Mouse (Mus musculus) liver, embryonic 13.5 days (tissue): ENCODE results near the gene Fbxo24. TPM values are rescaled to one million over a fixed set of nuclear protein-coding genes. Genes with fewer than 3 reads are reported as not detected.

ENCODE experiments used
- polyA plus RNA-seq: library from polyadenylated mRNA; unstranded; fragments of >200 nt; fragmentation: Nextera tagmentation; extraction: Ambion mirVana; gene quantifications from 2 replicates; pipeline ENCODE4 v1.2.1, GENCODE M21; 2015

Gene Fbxo24
- polyA plus RNA-seq, 1 experiment from 2014 or later = not detected

Other genes starting within 250 kb of the Fbxo24 start
- gene Zan, start 151.9 kb downstream of the Fbxo24 start, polyA plus RNA-seq = 0.12 and 0.16 TPM in 2 replicates
- 45.7 and 46.1 TPM in 2 replicates for gene Pop7, start 126.5 kb downstream of the Fbxo24 start, polyA plus RNA-seq
- 3.3 and 3.7 TPM in 2 replicates for gene Gigyf1, start 110.5 kb downstream of the Fbxo24 start, polyA plus RNA-seq
- 0.96 and 1.2 TPM in 2 replicates for gene Epo, start 95.8 kb downstream of the Fbxo24 start, polyA plus RNA-seq
- gene Gnb2, start 95.5 kb downstream of the Fbxo24 start, polyA plus RNA-seq = 139 and 159 TPM in 2 replicates
- gene Actl6b, start 75.5 kb downstream of the Fbxo24 start, polyA plus RNA-seq = 0.14 and 0.16 TPM in 2 replicates
- 41.5 and 45.7 TPM in 2 replicates for gene Tfr2, start 59.2 kb downstream of the Fbxo24 start, polyA plus RNA-seq
- 32.3 and 32.8 TPM in 2 replicates for gene Mospd3, start 27.9 kb downstream of the Fbxo24 start, polyA plus RNA-seq
- 15.5 and 16.1 TPM in 2 replicates for gene Pcolce, start 15.2 kb downstream of the Fbxo24 start, polyA plus RNA-seq
- gene Lrch4, start 119 bp upstream of the Fbxo24 start, polyA plus RNA-seq = 24.8 and 32.0 TPM in 2 replicates
- 3.4 and 4.1 TPM in 2 replicates for gene Gm20605, start 173 bp upstream of the Fbxo24 start, polyA plus RNA-seq
- 2.8 and 3.4 TPM in 2 replicates for gene Sap25, start 12.3 kb upstream of the Fbxo24 start, polyA plus RNA-seq
- gene Irs3, start 16.7 kb upstream of the Fbxo24 start, polyA plus RNA-seq = 0.13 TPM in 1 of 2 replicates, not detected in the other
- 32.1 and 37.8 TPM in 2 replicates for gene Agfg2, start 55.7 kb upstream of the Fbxo24 start, polyA plus RNA-seq
- gene Nyap1, start 112.6 kb upstream of the Fbxo24 start, polyA plus RNA-seq = 0.17 and 0.19 TPM in 2 replicates
- 66.8 and 69.1 TPM in 2 replicates for gene Tsc22d4, start 116.7 kb upstream of the Fbxo24 start, polyA plus RNA-seq
- 17.8 and 20.1 TPM in 2 replicates for gene Ppp1r35, start 149.8 kb upstream of the Fbxo24 start, polyA plus RNA-seq
- 4.5 and 4.9 TPM in 2 replicates for gene Mepce, start 158.7 kb upstream of the Fbxo24 start, polyA plus RNA-seq
- 3.5 and 4.8 TPM in 2 replicates for gene Zcwpw1, start 158.8 kb upstream of the Fbxo24 start, polyA plus RNA-seq
- gene Pilra, start 207.3 kb upstream of the Fbxo24 start, polyA plus RNA-seq = 1.4 and 1.8 TPM in 2 replicates
- gene Pilrb1, start 229.1 kb upstream of the Fbxo24 start, polyA plus RNA-seq = 2.1 TPM in 2 replicates
- 1.6 and 2.1 TPM in 2 replicates for gene Pilrb2, start 242.8 kb upstream of the Fbxo24 start, polyA plus RNA-seq